Mouse (Mus musculus): ENCODE results near the gene Atxn7l3.

GRCm38 (mm10) chr11:102309821-102310617 is 13.6 kb upstream of the Atxn7l3 start:
- TF ChIP-seq CTCF (IDR thresholded peaks at IDR 0.05) (0 out of 2 replicates have a peak, but pooled peaks have one; percentile 12), EP300 (IDR thresholded peaks at IDR 0.05) (no peak)
